23 mouse cellular contexts compared by ENCODE assay signal in the genomic region with DNA sequence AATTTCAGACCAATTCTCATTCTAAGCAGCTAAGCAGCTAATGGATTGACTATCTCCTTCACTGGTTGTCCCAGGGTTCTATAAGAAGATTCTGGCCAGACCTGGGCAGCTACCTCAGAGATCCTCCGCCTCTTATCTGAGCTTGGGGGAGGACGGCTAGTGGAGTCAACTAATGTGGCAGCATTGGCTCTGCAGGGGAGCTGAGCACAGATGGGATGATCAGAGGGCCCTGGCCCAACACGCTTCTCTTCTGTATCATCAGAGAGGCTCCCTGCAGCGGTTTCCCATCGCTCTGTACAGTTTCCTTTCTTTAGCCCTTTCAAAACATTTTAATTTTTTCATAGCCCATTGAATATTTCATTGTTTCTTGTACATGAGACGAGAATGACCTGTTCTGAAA.
DNase-seq lines count a peak whose midpoint lies in the region; ATAC-seq and TF ChIP-seq lines count a peak whose summit lies in the region.
"Had no signal": no experiment of that assay in that cellular context is flagged by ENCODE, and none has a peak within 500 bp of the region (broad histone marks: within the 10 kb centered on the region; RNA-seq: fewer than 3 reads in every experiment).

No protein-coding gene starts in this region.

- H3K27ac ChIP-seq in layer of hippocampus, adult 2 months = peak overlapping the region; percentile 5; the same call in 1 of the 2 replicates
- H3K27ac ChIP-seq in midbrain, postnatal 0 days (ENCODE audit: low read depth, low read length) = no peak overlapping the region
- H3K27ac ChIP-seq: embryonic facial prominence, embryonic 13.5 days; forebrain, embryonic 12.5 days; heart, adult 2 months; heart, embryonic 15.5 days; hindbrain, embryonic 13.5 days; hindbrain, postnatal 0 days had no signal

- ATAC-seq in midbrain, postnatal 0 days (ENCODE audit: low FRiP score) = no peak
- ATAC-seq: CD4-positive, CD25-positive, alpha-beta regulatory T cell, adult 4 months; forebrain, embryonic 16.5 days; hindbrain, postnatal 0 days had no signal

- no peaks in the 10 kb centered on the region for H3K36me3 ChIP-seq in midbrain, postnatal 0 days (ENCODE audit: insufficient read depth, low read length)
- H3K36me3 ChIP-seq: embryonic facial prominence, embryonic 13.5 days; forebrain, embryonic 12.5 days; G1E; heart, embryonic 15.5 days; hindbrain, embryonic 13.5 days had no signal

- no peak overlapping the region for H3K4me2 ChIP-seq in midbrain, postnatal 0 days (ENCODE audit: low read depth, low read length, poor library complexity, severe bottlenecking)
- H3K4me2 ChIP-seq: embryonic facial prominence, embryonic 13.5 days; forebrain, embryonic 12.5 days; heart, embryonic 11.5 days; heart, embryonic 15.5 days; hindbrain, embryonic 13.5 days had no signal

- WGBS in midbrain, postnatal 0 days = 74% methylated on average over 6 of the region's 6 CpGs

- DNase-seq in layer of hippocampus, adult 2 months (ENCODE audit: low spot score in 2 of 2) = no peak
- no peak for DNase-seq in layer of hippocampus, adult 9-11 months
- peak; percentile 41 for DNase-seq in cerebellum, adult 11-12 months
- DNase-seq in cerebellum, adult 9-10 months = peak; percentile 41
- DNase-seq in cerebellum, postnatal 25 days = peak; percentile 65 to 79
- DNase-seq in thymus, postnatal 4 days = no peak
- DNase-seq in midbrain, postnatal 0 days (ENCODE audit: low spot score) = no peak
- no peak for DNase-seq in embryo, embryonic 9.5 days (ENCODE audit: extremely low spot score)
- DNase-seq: adrenal gland, adult 8-10 months; adrenal gland, postnatal 36 days; B cell, adult 2 months; gastrocnemius, postnatal 10 days; heart, adult 2 months; heart, postnatal 14 days had no signal

- H3K9me3 ChIP-seq in midbrain, postnatal 0 days (ENCODE audit: low read length) = no peaks in the 10 kb centered on the region
- H3K9me3 ChIP-seq: embryonic facial prominence, embryonic 13.5 days; forebrain, embryonic 12.5 days; G1E; heart, embryonic 15.5 days; hindbrain, embryonic 13.5 days had no signal

- TF ChIP-seq CTCF in layer of hippocampus, adult 2 months (conservative IDR thresholded peaks at IDR 0.05) = no peak
- TF ChIP-seq CTCF in midbrain, postnatal 0 days (IDR thresholded peaks at IDR 0.05) = no peak

- no peak overlapping the region for H3K9ac ChIP-seq in midbrain, postnatal 0 days (replicated peaks; ENCODE audit: low read length, poor library complexity, severe bottlenecking)
- H3K9ac ChIP-seq: embryonic facial prominence, embryonic 13.5 days; forebrain, embryonic 12.5 days; heart, embryonic 15.5 days; hindbrain, embryonic 13.5 days had no signal

- H3K27me3 ChIP-seq in midbrain, postnatal 0 days (ENCODE audit: insufficient read depth, low read length) = no peaks in the 10 kb centered on the region
- H3K27me3 ChIP-seq: embryonic facial prominence, embryonic 13.5 days; forebrain, embryonic 12.5 days; heart, embryonic 15.5 days; hindbrain, embryonic 13.5 days had no signal

- no peaks in the 10 kb centered on the region for H3K4me1 ChIP-seq in midbrain, postnatal 0 days (ENCODE audit: insufficient read depth, low read length)
- H3K4me1 ChIP-seq: embryonic facial prominence, embryonic 13.5 days; forebrain, embryonic 12.5 days; heart, embryonic 15.5 days; hindbrain, embryonic 13.5 days had no signal

- no peak overlapping the region for H3K4me3 ChIP-seq in layer of hippocampus, adult 2 months
- no peak overlapping the region for H3K4me3 ChIP-seq in midbrain, postnatal 0 days (ENCODE audit: low read depth, low read length)
- H3K4me3 ChIP-seq: embryonic facial prominence, embryonic 13.5 days; forebrain, embryonic 12.5 days; heart, adult 2 months; heart, embryonic 15.5 days; hindbrain, embryonic 13.5 days had no signal

Comparison
In these comparisons a context has a peak if more than half of its experiments do, and no peak if none do; other contexts are left out.
1. DNase-seq: peak in cerebellum, adult 11-12 months (single experiment), cerebellum, adult 9-10 months (single experiment) and cerebellum, postnatal 25 days (2 of 2); none in layer of hippocampus, adult 2 months (0 of 2), layer of hippocampus, adult 9-11 months (single experiment), thymus, postnatal 4 days (single experiment), midbrain, postnatal 0 days (single experiment) and embryo, embryonic 9.5 days (single experiment).